Mouse (Mus musculus) gastrocnemius, postnatal 36 days (tissue): ENCODE results near the gene Tmem139. TPM values are rescaled to one million over a fixed set of nuclear protein-coding genes. Genes with fewer than 3 reads are reported as not detected.

Source experiments
- DNase-seq, 2 experiments: peaks; one replicate each; pipeline ENCODE4 v3.0.0; 2022
- intact Hi-C: fragments of 180-260 bp; cut with DNase I; formaldehyde crosslinking; loops from one replicate; pipeline ENCODE4 v1.15.1; 2025
- long read RNA-seq, 2 experiments: library from polyadenylated mRNA; stranded (forward); transcript quantifications; one replicate each; pipeline ENCODE4 v2.0.0; 2021
- total RNA-seq, 2 experiments: library from RNA; stranded (reverse); gene quantifications; 2 replicates each; pipeline ENCODE4 v1.2.3; 2021

Gene Tmem139
- total RNA-seq: under 1 TPM in 1 of 2 experiments, not detected in 1; 0.30 TPM
- long read RNA-seq, experiment 1: 0 reads
- long read RNA-seq, experiment 2: 0 reads

DNA sequence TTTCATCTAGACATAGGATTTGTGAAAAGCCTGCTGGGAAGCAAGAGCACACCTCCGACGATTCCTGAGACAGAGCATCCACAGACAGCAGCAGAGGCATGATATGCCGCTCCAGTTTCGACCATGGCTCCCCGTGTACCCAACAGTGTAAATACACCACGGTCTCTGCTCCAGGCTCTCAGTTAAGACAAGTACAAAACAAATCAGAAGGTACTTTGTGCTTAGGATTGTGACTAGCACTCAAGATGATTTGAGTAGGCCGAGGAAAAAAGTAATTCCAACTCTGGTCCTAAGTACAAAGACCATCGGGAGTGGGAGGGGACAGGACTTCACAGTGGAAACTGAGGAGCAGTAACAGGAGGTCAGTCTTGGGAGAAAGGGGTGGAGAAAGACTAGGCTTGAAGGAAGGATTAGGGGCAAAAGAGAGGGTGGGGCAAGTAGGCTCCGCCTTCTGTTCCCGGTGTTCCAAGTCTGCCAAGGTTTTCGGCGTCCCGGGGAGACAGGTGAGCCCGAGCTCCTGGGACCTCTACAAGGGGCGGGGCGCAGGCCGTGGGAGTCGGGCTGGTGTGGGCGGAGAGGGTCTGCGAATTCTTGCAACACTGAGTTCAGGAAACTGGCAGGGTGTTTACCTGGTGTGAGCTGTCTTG is at the start of gene Tmem139:
TSS of gene Tmem139 (plus strand) at position 447 of the 647 bp plus-strand sequence.
- intact Hi-C loops: loop anchor here (1.0 kb wide), 1 partner anchor 34 kb away; no protein-coding TSS in a partner anchor
- no peak for DNase-seq

DNA sequence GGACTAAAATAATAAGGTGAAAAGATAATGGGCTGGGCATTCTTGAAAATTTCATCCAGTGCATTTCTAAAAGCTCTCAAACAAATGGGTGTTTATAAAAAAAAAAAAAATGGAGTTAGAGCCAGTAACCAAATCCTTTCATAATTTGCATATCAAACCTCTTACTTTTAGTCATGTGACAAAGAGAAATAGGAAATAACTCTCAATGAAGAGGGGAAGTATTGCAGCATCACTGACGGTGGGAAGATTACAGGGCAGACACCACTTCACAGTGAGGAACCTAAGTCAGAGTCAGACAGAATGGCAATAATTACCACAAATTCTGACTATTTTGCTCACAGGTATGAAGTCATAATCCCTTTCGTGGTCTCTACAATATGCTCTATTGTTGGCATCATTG is 46.7 kb upstream of the Tmem139 start, which contains the start of gene Tas2r144:
TSS of gene Tas2r144 (plus strand) at position 301 of the 400 bp plus-strand sequence.
- DNase-seq: no peak
- intact Hi-C loops: no loop called here

DNA sequence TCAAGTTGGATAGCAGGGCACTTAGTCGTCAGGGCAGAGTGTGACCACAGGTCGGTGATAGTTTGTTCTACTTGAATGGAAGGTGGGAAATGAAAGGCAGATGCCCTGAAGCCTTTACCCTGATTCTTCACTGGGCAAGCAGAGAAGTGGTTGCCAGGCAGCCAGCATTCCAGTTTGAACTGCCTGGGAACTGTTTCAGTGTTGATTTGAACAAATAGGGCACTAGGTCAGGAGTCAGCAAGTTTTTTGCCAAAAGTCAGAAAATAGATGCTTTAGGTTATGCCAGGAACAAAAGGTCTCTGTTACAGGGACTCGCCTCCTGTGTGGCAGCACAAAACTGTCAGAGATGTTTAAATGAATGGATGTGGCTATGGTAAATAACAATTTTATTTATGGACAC is 39.5 kb upstream of the Tmem139 start:
- no peak for DNase-seq
- intact Hi-C loops: no loop called here

DNA sequence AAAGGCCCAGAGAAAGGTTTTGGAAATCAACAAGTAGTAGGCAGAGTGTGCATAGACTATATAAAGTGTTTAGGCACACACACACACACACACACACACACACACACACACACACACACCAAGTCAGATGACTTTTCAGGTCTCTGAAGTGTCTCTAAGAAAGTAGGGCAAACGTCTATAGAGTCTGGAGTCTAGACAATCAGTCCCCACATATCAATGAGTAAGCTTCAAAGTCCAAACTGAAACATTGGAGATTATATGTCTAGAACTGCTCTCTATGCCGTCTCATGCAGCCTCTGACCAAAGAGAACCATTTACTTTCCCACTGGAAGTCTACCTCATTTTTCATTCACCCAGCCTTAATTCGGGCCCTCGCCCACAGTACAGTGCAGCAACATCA is 36.7 kb upstream of the Tmem139 start:
- intact Hi-C loops: loop anchor here (5.0 kb wide), 2 partner anchors 102 to 157 kb away; no protein-coding TSS in a partner anchor
- no peak for DNase-seq

DNA sequence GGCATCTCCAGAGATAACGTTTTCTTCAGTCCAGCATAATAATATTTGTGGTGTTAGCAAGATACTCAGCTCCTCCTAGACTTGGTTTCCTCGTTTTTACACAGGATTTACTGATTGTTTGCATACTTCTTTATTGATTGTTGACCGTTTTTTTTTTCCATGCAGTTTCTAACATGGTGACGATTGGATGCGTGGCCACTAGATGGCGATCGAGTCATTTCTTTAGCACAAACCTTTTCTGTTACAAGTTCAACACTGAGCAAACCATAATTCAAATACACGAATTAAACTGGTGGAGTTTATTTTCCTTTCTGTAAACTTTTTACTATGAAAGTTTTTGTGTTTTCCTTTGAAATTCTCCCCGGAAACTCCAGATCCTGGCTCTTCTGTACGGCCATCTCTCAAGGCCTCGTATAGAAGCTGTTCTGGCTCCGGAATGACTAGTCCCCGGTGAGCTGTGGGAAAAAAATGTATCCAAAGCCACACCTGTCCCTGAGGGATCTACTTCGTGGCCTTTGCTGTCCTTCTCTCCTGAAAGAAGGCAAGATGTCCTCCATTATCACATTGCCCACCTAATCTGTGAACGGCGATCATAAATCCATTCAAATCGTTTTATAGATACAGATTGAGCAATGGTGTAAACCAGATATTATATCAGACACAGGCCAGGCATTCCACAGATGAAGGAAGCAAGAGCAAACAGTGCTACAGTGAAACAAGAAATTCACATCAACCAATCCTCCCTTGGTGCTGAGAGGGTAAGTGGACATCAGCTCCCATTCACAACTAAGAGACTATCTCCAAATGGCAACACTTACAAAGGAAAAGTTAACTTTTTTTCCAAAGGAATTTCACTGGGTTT is 34.3 kb upstream of the Tmem139 start:
- intact Hi-C loops: loop anchor here (1.0 to 5.0 kb wide), 5 partner anchors 29 to 355 kb away; no protein-coding TSS in a partner anchor
- peak; percentile 33 to 44 for DNase-seq

DNA sequence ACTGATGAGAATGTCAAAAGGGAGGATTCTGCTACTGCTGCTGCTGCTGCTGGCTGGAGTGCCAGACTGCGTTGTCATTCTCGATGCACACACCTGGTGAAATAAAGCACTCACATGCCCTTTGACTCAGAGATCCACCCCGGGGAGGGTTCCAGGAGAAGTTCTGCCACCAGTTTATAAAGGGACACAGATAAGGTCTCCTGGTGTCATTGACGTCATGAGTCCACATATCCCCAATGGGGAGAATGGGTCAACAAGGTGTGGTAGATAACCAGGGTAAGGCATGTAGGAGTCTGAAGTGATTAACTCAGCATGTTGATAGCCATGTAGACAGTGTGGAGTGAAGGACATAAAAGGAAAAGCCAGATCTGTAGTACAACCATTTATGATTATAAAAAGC is 32.2 kb upstream of the Tmem139 start:
- intact Hi-C loops: loop anchor here (5.0 kb wide), 2 partner anchors 98 to 153 kb away; no protein-coding TSS in a partner anchor
- no peak for DNase-seq

DNA sequence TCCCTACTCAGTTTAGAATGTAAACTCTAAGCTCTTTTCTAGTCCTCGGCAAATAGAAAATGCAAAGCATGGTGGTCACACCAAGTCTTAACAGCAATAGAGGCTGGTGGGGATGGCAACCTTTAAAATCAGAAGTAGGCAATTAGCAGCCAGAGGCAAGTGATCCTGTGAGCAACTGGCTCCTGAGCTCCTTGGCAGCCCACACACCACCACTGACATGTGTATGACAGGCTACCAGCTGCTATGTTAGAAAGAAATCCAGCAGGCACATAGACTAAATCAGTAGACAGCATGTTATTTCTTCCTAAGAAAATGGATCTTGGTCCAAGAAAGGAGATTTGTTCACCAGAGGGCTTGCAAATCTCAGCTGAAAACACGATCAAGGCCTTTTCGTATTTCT is 30.6 kb upstream of the Tmem139 start:
- no peak for DNase-seq
- intact Hi-C loops: no loop called here

DNA sequence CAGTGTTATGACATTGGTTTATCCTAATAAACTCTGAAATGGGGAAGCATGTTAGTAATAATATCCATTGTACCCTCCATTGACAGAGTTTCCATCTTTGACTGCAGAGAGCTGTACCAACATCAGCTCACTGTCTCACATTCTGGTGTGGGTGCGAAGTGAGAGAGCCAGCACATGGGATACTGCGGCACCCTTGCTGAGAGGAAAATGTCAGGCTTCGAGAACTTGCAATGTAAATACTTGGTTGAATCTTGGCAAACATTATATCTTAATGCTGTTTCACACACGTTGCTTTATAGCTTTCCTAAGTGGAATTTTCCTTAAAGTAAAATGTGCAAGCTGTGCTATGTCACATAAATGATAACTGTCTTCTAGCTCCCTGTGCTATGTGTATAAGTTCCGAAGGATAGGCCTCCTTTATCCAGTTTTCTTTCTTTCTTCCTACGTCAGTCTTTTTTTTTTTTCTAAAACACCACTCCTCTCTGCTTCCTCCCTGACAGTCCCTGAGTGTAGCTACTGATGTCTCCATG is 24.4 kb upstream of the Tmem139 start:
- DNase-seq: no peak
- intact Hi-C loops: no loop called here

DNA sequence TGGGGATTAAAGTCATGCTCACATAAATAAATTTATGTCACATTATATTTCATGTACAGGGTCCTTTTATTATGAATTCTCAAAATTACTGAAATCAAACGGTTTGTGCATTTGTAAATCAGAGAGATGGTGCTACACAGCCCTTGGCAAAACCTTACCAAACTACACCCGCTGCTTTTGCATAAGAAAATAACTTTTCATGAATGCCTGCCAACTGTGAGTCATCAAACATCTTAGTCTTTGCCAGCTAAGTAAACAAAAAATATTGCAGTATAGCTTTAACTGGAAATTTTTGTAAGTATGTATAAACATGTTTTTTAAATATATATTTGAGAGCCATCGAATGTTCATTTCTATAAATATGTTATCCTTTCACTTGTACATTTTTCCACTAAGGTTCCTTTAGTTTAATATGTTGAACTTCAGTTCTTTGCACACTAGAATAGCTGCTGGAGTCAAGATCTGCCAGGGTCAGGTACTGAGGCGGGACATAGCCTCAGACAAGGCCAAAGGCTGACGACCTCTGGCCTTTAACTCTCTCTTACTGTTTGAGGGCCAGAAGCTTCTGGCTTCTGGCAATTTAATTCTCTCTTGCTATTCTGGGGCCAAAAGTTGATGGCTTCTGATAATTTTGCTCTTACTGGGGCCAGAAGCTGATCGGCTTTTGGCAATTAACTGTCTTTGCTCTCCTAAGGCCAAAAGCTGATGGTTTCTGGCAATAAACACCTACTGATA is 20.3 kb upstream of the Tmem139 start:
- no peak for DNase-seq
- intact Hi-C loops: no loop called here

DNA sequence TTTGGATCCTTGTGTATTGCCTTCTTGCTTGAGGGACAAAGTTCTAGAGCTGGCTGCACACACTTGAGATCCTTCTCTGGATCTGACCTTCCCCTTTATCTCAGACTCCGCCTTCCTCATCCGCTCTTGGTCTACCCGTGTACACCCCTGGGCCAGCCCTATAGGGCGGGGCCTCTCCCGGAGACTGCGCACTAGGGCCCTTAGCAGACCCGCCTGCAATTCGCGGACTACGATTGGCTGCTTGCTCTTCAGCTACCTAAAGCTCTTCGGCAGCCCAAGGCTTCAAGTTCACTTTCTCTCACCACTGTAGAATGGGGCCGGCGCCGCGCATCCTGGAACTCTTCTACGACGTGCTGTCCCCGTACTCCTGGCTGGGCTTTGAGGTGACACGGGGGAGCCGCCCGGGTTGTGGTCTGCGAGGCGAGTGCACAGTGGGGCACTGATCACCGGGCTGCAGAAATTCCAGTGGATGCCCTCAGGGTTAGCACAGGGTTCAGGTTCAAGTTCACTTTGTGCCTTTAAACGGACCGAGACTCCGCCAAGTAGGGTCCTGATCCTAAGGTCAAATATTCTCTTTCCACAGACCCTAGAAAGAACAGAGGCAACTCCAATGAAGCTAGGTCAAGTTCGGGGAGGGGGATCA is 15.9 kb upstream of the Tmem139 start, which contains the start of gene Gstk1:
TSS of gene Gstk1 (plus strand) at position 225 of the 643 bp plus-strand sequence.
- peak; percentile 61 to 68 for DNase-seq
- intact Hi-C loops: no loop called here

DNA sequence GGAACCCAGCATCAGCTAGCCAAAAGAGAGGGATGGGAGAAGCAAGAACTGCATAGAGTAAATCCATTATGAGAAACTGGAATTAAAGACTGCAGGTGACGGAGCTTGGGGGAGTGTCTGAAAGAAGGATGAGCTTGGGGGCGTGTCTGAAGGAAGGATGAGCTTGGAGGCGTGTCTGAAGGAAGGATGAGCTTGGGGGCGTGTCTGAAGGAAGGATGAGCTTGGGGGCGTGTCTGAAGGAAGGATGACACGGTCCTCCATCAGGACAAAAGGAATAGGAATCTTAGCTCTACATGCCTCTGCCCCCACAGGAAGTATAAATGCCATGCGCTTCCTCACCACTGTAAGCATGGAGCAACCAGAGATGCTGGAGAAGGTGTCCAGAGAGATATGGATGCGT is 14.6 kb upstream of the Tmem139 start:
- intact Hi-C loops: no loop called here
- DNase-seq: no peak

DNA sequence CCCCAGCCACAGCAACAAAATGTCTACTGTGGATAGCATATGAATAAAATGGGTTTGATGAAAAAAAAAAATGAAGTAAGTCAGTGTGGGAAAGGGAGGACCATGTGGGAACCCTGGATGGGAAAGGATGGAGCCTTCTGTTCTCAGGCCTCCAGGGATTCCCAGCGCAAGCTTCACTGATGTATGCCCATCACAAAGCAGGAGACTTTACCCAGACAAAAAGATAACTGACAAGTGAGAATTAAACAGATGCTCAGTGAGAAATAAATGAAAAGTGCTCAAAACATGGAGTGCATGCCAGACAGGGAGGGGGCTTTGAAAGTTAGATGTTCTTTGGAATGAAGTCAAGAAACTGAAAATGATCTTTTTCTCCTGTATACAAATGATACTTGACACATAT is 13.8 kb upstream of the Tmem139 start:
- intact Hi-C loops: no loop called here
- DNase-seq: no peak

DNA sequence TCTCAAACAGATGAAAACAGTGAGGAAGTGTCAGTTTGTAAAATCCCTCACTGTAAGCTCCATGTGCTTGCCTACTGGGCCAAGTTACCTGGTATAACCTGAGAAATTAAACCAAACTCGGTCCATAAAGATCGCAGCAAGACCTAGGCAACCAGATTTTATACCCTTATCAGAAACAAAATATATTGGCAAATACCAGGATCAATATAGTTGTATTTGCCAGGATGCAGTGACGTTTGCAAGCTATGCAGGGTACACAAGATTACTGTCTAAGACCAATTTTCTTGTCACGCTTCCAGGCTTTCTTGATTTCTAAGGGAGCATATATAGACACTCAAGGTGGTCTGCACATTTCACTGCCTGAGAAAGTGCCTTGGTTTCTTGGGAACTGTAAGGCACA is 10.0 kb upstream of the Tmem139 start:
- intact Hi-C loops: no loop called here

DNA sequence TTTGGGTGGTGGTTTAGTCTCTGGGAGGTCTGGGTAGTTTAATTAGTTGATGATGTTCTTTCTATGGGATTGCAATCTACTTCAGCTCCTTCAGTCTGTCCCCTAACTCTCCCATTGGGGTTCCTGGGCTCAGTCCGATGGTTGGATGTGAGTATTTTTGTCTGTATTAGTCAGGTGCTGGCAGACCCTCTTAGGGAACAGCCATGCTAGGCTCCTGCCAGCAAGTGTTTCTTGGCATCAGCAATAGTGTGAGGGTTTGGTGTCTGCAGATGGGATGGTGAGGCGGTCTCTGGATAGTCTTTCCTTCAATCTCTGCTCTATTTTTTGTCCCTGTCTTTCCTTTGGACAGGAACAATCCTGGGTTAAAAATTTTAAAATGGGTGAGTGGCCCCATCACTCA is 8.7 kb upstream of the Tmem139 start:
- intact Hi-C loops: no loop called here
- no peak for DNase-seq

More for the DNA sequence above, 10.0 kb upstream of the Tmem139 start:
- no peak for DNase-seq

DNA sequence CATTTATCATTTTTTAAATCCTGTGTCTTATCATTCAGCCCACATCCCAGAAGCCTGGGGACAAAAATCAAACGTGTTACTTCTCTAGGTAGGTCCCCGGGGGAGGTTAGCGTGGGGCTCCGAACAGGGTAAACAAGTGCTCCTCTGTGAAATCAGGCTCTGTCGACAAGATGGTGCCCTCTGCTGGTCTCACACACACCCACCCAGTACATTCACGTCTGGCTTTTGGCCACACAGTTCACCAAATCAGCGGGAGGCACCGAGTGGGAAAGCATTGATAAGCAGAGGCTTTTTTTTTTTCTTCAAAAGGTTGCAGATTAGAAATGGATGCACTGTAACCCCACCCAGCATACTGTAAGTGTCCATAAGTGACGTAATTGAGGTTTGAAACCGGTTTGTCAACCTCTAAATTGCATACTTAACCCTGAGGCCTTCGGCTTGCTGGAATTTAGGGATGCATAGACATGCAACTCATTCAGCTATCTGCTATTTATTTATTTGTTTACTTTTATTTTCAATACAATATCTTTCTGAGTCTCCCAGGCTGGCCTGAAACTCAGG is 4.4 kb upstream of the Tmem139 start:
- intact Hi-C loops: loop anchor here (2.0 kb wide), 1 partner anchor 31 kb away; no protein-coding TSS in a partner anchor

DNA sequence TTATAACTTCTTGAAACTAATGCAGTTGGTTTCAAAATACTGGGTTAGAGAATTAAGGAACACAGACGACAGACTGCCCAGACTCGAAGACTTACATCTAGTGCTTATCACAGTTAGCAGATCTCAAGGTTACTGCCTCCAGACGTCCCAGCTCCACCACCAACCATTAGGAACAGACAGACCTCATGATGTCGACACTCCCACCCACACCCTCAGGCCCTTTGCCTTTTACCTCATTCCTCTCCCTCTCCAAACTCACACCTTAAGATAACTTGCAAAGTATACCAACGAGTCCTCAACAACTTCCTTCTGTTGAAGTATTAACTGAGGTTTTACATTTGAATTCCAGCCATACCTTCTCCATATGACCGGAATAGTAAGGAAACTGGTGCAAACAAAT is 1.3 kb upstream of the Tmem139 start:
- DNase-seq: no peak
- intact Hi-C loops: no loop called here

More for the DNA sequence above, 4.4 kb upstream of the Tmem139 start:
- peak in 1 of 2 experiments; percentile 30 for DNase-seq

DNA sequence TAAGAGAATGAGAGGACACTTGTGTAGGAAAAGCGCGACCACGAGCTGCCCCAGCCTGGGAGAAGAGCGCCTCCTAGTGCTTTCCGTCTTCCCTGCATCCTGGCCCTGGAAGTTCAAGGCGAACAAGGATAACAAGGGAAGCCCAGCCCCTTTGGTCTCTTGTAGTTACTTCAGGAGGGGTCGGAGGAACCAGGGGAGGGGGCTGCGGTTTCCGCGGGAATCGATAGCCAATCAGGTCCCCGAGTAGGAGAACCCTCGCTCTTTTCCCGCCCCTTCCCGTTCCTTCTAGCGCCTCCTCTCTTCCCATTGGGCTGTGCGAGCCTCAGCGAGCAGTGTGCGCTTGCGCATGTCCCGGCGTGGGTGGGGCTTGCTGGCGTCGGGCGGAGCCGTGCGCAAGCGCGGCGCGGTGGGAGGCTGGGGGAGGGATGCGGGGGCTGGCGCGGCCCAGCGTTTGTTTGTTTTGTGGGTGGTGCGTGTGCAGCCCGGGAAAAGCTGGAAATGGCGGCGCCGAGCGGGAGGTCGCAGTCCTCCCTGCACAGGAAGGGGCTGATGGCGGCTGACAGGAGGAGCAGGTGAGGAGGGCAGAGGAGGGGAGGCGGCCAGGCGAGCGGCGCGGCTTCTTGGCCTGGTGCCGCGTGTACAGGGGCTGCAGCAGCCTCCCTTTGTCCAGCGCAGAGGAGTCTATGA is 3.0 kb downstream of the Tmem139 start, which contains the start of gene Casp2:
TSS of gene Casp2 (plus strand) at position 360 of the 687 bp plus-strand sequence.
- intact Hi-C loops: no loop called here
- DNase-seq: peak; percentile 96 to 98

DNA sequence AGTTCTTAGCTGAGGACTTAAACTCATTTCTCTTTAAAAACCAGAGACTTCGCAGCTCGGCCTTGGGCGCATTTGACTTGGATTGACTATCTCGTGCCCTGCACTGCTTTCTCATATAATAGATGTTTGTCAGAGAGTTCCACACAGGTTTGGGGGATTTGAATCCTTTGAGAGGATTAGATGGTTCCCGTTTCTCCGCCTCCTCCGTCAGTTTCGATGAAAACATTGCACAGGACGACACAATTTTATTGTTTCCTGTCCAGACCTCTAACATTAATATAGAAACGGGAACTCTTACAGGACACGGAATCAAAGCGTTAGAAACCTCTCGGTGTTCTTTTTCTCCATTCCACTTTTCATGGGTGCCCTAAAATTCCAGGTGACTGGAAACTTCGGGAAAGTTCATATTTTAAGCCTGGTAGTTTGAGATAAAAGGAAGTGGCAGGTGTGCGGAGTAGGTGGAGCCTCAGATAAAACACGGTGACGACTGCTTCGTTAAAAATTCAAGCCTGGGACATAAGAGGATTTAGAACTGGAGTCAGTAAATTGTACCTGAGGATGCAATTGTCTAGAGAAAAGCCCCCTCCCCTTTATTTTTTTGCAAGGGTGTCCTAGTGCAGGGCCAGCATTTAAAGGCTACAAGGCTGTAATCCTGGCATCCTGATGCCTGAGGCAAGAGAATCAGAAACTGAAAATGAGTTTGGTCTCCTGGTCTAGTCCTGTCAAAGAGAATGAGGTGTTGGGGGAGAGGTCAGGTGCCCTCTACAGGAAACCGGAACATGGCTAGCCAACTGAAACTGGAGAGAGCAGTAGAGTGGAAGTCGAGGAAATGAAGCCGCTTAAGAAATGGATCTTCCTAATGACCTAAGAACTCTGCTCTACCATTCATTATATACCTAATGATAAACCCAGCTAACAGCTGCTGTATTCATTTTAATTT is 3.9 kb downstream of the Tmem139 start:
- intact Hi-C loops: no loop called here
- DNase-seq: no peak
